Mouse (Mus musculus) bone marrow macrophage, adult 2 months (primary cell): ENCODE data around the gene Tmem208.

Experiments used
- CTCF ChIP-seq: IDR thresholded peaks from 2 replicates; pipeline ENCODE4 v1.5.1; 2012; ENCODE audit warnings: low read depth, mild to moderate bottlenecking, low read length, moderate library complexity
- POLR2A ChIP-seq: IDR thresholded peaks from 2 replicates; pipeline ENCODE4 v1.6.1; 2012; ENCODE audit warnings: mild to moderate bottlenecking, low read depth, low read length, borderline replicate concordance

DNA sequence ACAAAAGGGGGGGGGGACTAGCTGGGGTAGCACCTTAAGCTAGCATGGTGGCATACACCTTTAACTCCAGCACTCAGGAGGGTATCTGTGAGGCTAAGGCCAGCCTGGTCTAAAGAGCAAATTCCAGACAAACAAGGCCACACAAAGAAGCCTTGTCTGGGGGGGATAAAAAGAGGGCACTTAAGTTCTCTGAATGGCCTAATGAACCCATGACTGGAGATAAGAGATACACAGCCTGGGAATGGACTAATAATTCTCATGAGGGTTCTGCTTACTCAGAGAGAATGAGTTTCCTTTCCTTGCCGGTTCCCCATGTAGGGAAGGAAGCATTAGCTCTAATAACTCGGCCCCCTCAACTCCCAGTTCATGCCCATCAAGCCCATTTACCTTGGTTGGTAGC, 6.4 kb downstream of the Tmem208 start:
- TF ChIP-seq CTCF (no peak), POLR2A (no peak)
